ENCODE assay signal across 9 mouse cellular contexts in genomic region chr13:84346569-84346968, GRCm38 (mm10).
DNase-seq lines count a peak whose midpoint lies in the region; ATAC-seq and TF ChIP-seq lines count a peak whose summit lies in the region.
"Had no signal": no experiment of that assay in that cellular context is flagged by ENCODE, and none has a peak within 500 bp of the region (broad histone marks: within the 10 kb centered on the region; RNA-seq: fewer than 3 reads in every experiment).

No protein-coding gene starts in this region.

- H3K27ac ChIP-seq in lung, embryonic 16.5 days (ENCODE audit: low read length) = no peak overlapping the region
- H3K27ac ChIP-seq in forebrain, postnatal 0 days (ENCODE audit: low read depth, low read length) = peak overlapping the region; percentile 99
- H3K27ac ChIP-seq in midbrain, embryonic 13.5 days = peak overlapping the region; percentile 96

- H3K9me3 ChIP-seq in lung, embryonic 16.5 days (ENCODE audit: control insufficient read depth, low read length) = no peaks in the 10 kb centered on the region
- H3K9me3 ChIP-seq in forebrain, postnatal 0 days (ENCODE audit: low read length) = no peaks in the 10 kb centered on the region
- H3K9me3 ChIP-seq in midbrain, embryonic 13.5 days = no peaks in the 10 kb centered on the region

- H3K4me1 ChIP-seq in lung, embryonic 16.5 days (replicated peaks; ENCODE audit: control insufficient read depth, insufficient read depth, low read length) = peaks cover 12% of the 10 kb centered on the region
- H3K4me1 ChIP-seq in forebrain, postnatal 0 days (ENCODE audit: insufficient read depth) = peaks cover 23% of the 10 kb centered on the region
- H3K4me1 ChIP-seq in midbrain, embryonic 13.5 days (replicated peaks) = peaks cover 60% of the 10 kb centered on the region

- H3K36me3 ChIP-seq in lung, embryonic 16.5 days (ENCODE audit: control insufficient read depth, insufficient read depth, low read length) = no peaks in the 10 kb centered on the region
- H3K36me3 ChIP-seq in forebrain, postnatal 0 days (ENCODE audit: insufficient read depth) = no peaks in the 10 kb centered on the region
- H3K36me3 ChIP-seq in midbrain, embryonic 13.5 days = no peaks in the 10 kb centered on the region

- WGBS in lung, embryonic 16.5 days = 7% methylated on average over 2 of the region's 2 CpGs
- 1% methylated on average over 2 of the region's 2 CpGs for WGBS in forebrain, postnatal 0 days
- 0% methylated on average over 2 of the region's 2 CpGs for WGBS in midbrain, embryonic 13.5 days

- no peak for TF ChIP-seq CTCF in forebrain, postnatal 0 days (IDR thresholded peaks at IDR 0.05; ENCODE audit: low read depth)

- no peak for ATAC-seq in lung, embryonic 16.5 days (ENCODE audit: low read depth)
- ATAC-seq in forebrain, postnatal 0 days = no peak
- ATAC-seq in midbrain, embryonic 13.5 days = no peak
- ATAC-seq: liver, postnatal 0 days had no signal

- peaks cover 44% of the 10 kb centered on the region for H3K27me3 ChIP-seq in lung, embryonic 16.5 days (ENCODE audit: control insufficient read depth, insufficient read depth, low read depth, low read length)
- H3K27me3 ChIP-seq in forebrain, postnatal 0 days (ENCODE audit: insufficient read depth, low read length) = no peaks in the 10 kb centered on the region
- H3K27me3 ChIP-seq in midbrain, embryonic 13.5 days = 0 out of 2 replicates have a peak, but pooled peaks cover 6% of the 10 kb centered on the region

- H3K9ac ChIP-seq in lung, embryonic 16.5 days (ENCODE audit: low read length) = no peak overlapping the region
- H3K9ac ChIP-seq in forebrain, postnatal 0 days = peak overlapping the region; percentile 95
- H3K9ac ChIP-seq in midbrain, embryonic 13.5 days (replicated peaks) = peak overlapping the region; percentile 70
- H3K9ac ChIP-seq: liver, postnatal 0 days had no signal

- no peak for DNase-seq in lung, postnatal 4 days
- DNase-seq in forebrain, postnatal 0 days = no peak
- no peak for DNase-seq in right cerebral cortex, postnatal 14 days
- DNase-seq in kidney, adult 11 months = no peak
- no peak for DNase-seq in kidney, postnatal 10 days
- DNase-seq: liver, postnatal 0 days had no signal

- H3K4me2 ChIP-seq in lung, embryonic 16.5 days (ENCODE audit: low read depth, low read length) = 0 out of 2 replicates have a peak overlapping the region, but pooled peaks have one; percentile 14
- peak overlapping the region; percentile 70 for H3K4me2 ChIP-seq in forebrain, postnatal 0 days (ENCODE audit: low read depth)
- H3K4me2 ChIP-seq in midbrain, embryonic 13.5 days (replicated peaks) = peak overlapping the region; percentile 85

- peak overlapping the region; percentile 6; the same call in 1 of the 2 replicates for H3K4me3 ChIP-seq in lung, embryonic 16.5 days (ENCODE audit: low read length)
- H3K4me3 ChIP-seq in forebrain, postnatal 0 days (ENCODE audit: low read depth, low read length) = peak overlapping the region; percentile 22
- peak overlapping the region; percentile 21 for H3K4me3 ChIP-seq in midbrain, embryonic 13.5 days (replicated peaks)
- H3K4me3 ChIP-seq: erythroblast, embryonic 14.5 days had no signal

Comparison
In these comparisons a context has a peak if more than half of its experiments do, and no peak if none do; other contexts are left out.
1. H3K4me2 ChIP-seq: peak in every context shown above with its lines; median percentile 85 in midbrain, embryonic 13.5 days; 70 in forebrain, postnatal 0 days; 14 in lung, embryonic 16.5 days.